Mouse (Mus musculus): Measurements from ENCODE around the gene Tnfrsf19. TPM values are rescaled to one million over a fixed set of nuclear protein-coding genes. Genes with fewer than 3 reads are reported as not detected.

Tnfrsf19 gene
- total RNA-seq, 2 experiments from 2014 or later = 62.9 to 65.4 TPM

- DNase-seq (ENCODE audit: low spot score in 2 of 2) = no peak
Measured at GRCm38 (mm10) chr14:61024006-61024405, 22.3 kb downstream of the Tnfrsf19 start.

GRCm38 (mm10) chr14:61022383-61022782 lies 23.9 kb downstream of the Tnfrsf19 start:
- DNase-seq (ENCODE audit: low spot score in 2 of 2) = no peak

- no peak for DNase-seq (ENCODE audit: low spot score in 2 of 2)
Measured at GRCm38 (mm10) chr14:61020968-61021367, 25.3 kb downstream of the Tnfrsf19 start.

- DNase-seq (ENCODE audit: low spot score in 2 of 2) = no peak
Measured at GRCm38 (mm10) chr14:61019880-61020279, 26.4 kb downstream of the Tnfrsf19 start.

- no peak for DNase-seq (ENCODE audit: low spot score in 2 of 2)
Measured at GRCm38 (mm10) chr14:61014544-61014943, 31.7 kb downstream of the Tnfrsf19 start.

- peak; percentile 57 to 67 for DNase-seq (ENCODE audit: low spot score in 2 of 2)
Measured at GRCm38 (mm10) chr14:61012397-61012931, 33.8 kb downstream of the Tnfrsf19 start.

- no peak for DNase-seq (ENCODE audit: low spot score in 2 of 2)
Measured at GRCm38 (mm10) chr14:61011621-61012174, 34.6 kb downstream of the Tnfrsf19 start.

GRCm38 (mm10) chr14:61005127-61005837 lies 41.0 kb downstream of the Tnfrsf19 start:
- no peak for DNase-seq (ENCODE audit: low spot score in 2 of 2)

- DNase-seq (ENCODE audit: low spot score in 2 of 2) = no peak
Measured at GRCm38 (mm10) chr14:61003676-61004075, 42.6 kb downstream of the Tnfrsf19 start.

GRCm38 (mm10) chr14:61000072-61000471 lies 46.2 kb downstream of the Tnfrsf19 start:
- DNase-seq (ENCODE audit: low spot score in 2 of 2) = no peak

- no peak for DNase-seq (ENCODE audit: low spot score in 2 of 2)
Measured at GRCm38 (mm10) chr14:60996556-60996955, 49.7 kb downstream of the Tnfrsf19 start.

GRCm38 (mm10) chr14:60993506-60993905 lies 52.8 kb downstream of the Tnfrsf19 start:
- DNase-seq (ENCODE audit: low spot score in 2 of 2) = no peak

- DNase-seq (ENCODE audit: low spot score in 2 of 2) = no peak
Measured at GRCm38 (mm10) chr14:60993092-60993491, 53.2 kb downstream of the Tnfrsf19 start.

- DNase-seq (ENCODE audit: low spot score in 2 of 2) = no peak
Measured at GRCm38 (mm10) chr14:60992144-60992543, 54.1 kb downstream of the Tnfrsf19 start.

- no peak for DNase-seq (ENCODE audit: low spot score in 2 of 2)
Measured at GRCm38 (mm10) chr14:60988228-60988627, 58.1 kb downstream of the Tnfrsf19 start.

- DNase-seq (ENCODE audit: low spot score in 2 of 2) = no peak
Measured at GRCm38 (mm10) chr14:60986926-60987325, 59.4 kb downstream of the Tnfrsf19 start.

GRCm38 (mm10) chr14:60985077-60985476 lies 61.2 kb downstream of the Tnfrsf19 start:
- DNase-seq (ENCODE audit: low spot score in 2 of 2) = no peak

GRCm38 (mm10) chr14:60984266-60984665 lies 62.0 kb downstream of the Tnfrsf19 start:
- no peak for DNase-seq (ENCODE audit: low spot score in 2 of 2)

- no peak for DNase-seq (ENCODE audit: low spot score in 2 of 2)
Measured at GRCm38 (mm10) chr14:60982126-60982525, 64.2 kb downstream of the Tnfrsf19 start.

- peak in 1 of 2 experiments; percentile 41 for DNase-seq (ENCODE audit: low spot score in 2 of 2)
Measured at GRCm38 (mm10) chr14:60980244-60980887, 65.9 kb downstream of the Tnfrsf19 start.

GRCm38 (mm10) chr14:60978129-60978528 lies 68.2 kb downstream of the Tnfrsf19 start:
- no peak for DNase-seq (ENCODE audit: low spot score in 2 of 2)

GRCm38 (mm10) chr14:60976231-60976630 lies 70.1 kb downstream of the Tnfrsf19 start:
- no peak for DNase-seq (ENCODE audit: low spot score in 2 of 2)

Data from layer of hippocampus, postnatal 14 days (tissue).